Mouse (Mus musculus) mature B cell (primary cell): ENCODE measurements around the gene Gfod1.

ENCODE experiments used
- in situ Hi-C: fragments of 300-500 bp; cut with MboI; formaldehyde crosslinking; loops from 2 replicates; pipeline ENCODE4 v1.14.3; 2019

The Gfod1 gene

DNA sequence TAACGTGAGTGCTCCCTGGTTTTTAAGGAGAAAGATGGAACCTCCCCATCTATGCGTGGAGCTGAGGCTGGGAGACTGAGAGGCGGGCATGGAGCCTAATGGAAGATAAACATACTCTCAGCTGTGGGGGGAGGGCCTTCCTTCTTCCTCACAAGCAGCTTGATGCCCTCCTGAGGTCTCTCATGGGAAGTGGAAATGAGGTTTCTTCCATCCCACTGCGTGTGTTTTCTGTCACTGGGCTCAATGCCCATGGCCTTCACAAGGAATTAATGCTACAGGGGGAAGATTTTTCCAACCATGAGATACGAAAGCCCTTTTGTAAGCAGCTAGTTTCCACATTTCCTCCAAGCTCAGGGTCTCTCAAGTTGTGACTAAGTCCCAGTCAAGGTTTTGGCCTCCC lies 100.3 kb downstream of the Gfod1 start:
- in situ Hi-C loops: no loop called here

DNA sequence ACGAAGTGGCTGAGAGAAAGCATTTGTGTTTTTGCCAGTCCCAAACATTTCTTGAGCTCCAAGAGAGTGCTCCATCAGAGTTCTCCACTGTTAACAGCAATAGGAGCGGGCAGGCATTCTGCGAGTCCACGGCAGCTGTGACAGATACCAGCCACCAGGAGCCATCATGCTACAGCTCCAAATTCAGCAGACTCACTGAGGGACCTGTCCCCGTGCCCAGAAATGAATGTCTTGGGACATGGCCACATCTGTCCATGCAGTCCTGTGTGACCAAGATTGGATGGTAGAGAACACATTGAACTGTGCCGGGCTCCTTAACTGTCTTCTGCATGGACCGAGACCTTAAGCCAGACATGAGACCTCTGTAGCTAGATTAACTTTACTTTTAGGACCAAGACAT lies 100.7 kb downstream of the Gfod1 start:
- in situ Hi-C loops: no loop called here

DNA sequence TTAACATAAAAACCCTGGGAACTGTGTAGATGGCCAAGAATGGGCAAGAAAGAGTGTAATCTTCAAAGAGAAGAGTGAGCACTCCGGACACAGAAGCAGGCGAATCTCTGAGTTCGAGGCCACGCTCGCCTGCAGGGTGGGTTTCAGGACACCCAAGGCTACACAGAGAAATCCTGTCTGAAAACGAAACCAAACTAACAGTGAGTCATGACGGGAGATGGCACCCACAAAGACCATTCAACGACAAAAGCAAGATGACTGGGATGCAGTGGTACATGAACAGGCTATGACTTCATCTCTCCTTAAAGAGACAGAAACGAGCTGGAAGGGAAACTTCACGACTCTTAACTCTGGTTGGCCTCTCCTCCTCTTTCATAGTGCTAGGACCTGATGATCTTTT lies 101.6 kb downstream of the Gfod1 start:
- in situ Hi-C loops: no loop called here

DNA sequence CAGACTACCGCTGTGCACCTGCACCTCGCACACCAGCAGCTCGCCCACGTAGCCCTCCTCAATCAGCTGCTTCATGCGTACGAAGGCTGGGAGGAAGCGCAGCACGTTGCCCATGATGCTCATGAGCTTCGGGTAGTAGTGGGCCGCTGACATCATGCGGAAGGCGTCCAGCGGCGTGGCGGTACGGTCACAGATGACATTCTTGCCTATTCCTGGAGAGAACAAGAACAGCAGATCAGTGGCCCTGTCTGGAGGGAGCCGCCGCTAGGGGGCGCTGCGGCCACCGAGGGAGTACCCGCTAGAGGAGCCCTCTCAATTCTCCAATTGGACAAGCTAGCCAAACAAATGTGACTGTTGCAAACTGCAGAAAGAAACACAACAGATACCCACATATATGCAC lies 102.9 kb downstream of the Gfod1 start:
- in situ Hi-C loops: no loop called here

DNA sequence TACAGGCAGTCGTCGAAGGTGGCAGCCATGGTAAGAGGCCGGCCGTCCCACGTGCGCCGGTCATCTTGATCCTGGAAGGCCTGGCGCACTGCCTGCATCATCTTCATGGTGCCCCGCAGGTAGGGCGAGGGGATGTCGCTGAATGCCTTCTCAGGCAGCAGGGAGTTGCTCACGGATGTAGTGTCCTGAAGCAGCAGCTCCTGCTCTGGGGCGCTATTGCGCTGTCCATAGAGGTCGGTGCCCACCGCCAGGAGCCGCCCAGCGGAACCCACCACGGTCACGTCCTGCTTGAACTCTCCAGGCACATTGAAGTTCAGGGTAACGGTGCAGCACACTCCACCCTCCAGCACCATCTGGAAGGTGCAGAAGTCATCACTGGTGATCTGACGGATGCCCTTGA lies 103.5 kb downstream of the Gfod1 start:
- in situ Hi-C loops: no loop called here

DNA sequence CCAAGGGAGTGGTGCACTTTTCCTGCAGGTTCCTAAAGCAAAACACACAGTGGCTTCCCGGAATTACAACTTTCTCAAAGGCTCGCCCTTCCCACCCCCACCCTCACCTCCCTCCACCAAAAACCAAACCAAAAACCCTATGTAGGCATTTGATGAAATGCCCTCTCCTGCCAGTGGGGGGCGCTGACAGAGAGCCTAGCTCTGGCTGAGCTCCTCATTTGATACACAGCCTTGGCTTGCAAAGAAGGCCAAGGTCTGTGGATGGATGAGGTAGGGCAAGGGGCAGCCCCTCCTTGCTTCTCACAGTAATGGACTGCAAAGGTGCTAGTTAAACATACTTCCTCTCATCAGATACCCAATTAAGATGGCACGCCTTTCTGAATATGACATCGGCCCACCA lies 104.2 kb downstream of the Gfod1 start:
- in situ Hi-C loops: no loop called here

DNA sequence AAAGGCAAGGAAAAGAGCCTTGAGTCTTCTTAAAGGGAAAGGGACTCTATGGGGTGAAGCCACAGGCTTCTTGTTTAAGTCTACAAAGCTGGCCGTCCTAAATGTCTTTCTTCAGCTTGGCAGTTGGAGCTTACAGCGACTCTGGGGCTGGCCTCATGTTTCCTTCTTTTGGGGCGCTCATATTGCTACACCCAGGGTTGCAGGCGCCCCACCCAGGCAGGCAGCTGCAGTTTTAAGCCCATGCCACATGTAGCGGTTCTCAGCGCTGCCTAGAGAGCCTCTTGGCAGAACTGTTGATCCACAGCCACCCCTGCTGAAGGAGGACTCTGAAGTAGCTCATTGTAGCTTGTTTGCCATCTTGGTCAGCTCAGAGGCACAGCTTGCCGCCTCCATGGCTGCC lies 104.7 kb downstream of the Gfod1 start:
- in situ Hi-C loops: no loop called here

DNA sequence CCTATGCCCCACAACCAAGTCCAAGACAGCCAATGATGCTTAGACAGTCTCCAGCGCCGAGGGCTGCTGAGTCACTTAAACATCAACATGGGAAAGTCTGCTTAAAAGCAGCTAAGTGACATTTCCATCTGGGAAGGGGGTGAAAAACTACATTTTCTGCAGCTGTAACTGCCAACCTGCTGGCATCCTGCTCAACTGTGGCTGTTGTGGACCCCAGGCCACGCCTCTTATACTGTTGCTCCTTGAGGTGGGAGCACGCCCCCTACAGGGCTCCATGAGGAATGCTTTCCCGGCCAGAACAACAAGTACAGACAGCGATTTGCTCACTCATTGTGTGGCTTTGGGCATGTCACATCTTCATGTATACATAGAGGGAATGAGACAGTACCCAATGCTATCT lies 106.8 kb downstream of the Gfod1 start:
- in situ Hi-C loops: no loop called here

DNA sequence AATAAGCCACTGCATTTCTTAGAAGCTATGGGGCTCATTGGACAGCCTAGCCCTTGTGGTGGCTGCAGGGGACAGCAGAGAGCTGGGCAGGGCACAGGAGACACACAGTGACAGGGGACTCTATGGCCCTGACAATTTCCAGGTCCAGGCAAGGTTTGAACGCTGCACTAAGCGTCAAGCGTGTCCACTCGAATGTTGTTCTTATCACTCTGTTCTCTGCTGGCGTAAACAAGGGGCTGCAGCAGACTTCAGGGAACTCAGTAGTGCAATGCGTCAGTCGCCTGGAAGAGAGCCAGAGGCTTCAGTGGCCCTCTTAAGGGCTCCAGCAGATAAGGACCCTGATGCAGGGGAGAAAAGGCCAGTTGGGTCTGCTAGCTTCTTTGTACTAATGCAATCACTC lies 108.0 kb downstream of the Gfod1 start:
- in situ Hi-C loops: no loop called here

DNA sequence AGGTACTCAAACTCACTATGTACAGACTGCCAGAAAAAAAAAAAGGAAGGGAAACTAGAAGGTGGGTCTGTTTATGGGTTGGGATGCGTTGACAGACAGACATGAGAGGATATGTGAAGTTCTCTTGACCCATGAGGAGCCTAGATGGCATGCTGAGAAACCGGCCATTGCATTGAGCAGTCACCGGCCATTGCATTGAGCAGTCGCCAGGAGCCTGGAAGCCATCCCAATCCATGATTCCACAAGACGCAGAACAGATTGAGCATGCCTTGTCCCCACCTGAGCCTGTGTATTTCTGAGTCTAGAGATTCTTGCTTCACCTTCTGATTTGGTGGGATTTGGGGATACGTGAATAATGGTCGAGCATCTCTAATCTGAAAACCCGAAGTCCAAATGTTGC lies 110.0 kb downstream of the Gfod1 start:
- in situ Hi-C loops: loop anchor here (5.0 kb wide), 1 partner anchor 128 kb away; no protein-coding TSS in a partner anchor

DNA sequence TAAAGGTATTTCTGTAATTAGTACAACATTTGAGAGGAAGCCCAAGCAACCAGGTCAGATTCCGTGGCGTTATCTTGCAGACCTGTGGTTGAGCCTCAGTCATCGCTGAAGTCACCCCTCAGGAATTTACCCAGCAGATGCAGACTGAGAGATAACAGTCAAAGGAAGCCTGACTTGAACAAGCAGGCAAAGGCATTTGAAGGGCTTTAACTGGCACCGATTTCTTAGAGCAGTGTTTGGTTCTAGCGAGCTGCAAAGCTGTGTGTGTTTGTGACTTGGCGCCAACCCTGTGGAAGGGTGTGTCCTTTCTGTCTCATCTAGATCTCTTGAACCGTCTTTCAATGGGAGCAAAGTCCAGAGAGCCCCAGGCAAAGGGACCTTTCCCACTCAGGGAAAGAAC lies 110.7 kb downstream of the Gfod1 start:
- in situ Hi-C loops: loop anchor here (5.0 kb wide), 1 partner anchor 129 kb away; no protein-coding TSS in a partner anchor

DNA sequence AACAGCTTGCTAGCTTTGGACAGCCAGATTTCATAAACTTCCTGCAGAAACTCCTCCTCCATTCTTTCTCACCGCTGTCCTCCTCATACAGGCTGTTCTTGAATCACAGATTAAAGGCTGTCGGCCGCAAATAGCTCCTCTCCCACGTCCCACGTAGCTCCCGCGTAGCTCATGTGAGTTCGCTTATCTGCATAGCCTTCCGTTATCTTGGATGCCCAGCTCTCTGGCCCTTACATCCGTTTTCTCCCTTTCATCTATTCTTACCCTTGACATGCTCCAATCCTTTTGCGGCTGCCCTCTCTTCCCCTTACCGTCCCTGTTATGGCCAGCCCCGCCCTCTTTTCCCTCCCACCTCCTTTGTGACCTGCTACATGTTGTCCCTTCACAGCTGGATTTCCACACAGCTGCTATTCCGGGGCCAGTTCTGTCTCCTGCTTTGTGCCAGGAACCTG lies 112.2 kb downstream of the Gfod1 start:
- in situ Hi-C loops: loop anchor here (5.0 kb wide), 1 partner anchor 131 kb away; no protein-coding TSS in a partner anchor

DNA sequence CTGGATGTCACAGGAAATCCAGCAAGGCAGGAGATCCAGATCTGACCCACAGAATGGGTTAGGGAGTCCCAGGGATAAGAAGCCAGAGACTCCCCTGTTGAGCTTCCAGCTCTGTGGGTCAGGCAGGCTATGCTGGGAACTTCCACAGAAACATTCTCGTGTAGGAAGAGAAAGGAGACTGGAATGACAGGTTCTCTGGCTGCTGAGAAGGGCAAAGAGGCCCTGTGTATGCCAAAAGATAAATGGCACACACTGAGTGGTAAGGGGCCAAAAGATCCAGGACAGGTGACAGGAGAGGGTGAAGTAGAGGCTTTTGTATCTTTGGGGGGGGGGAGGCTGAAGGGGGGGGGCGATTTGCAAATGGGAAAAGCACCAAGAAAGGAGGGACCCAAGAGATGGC lies 112.7 kb downstream of the Gfod1 start:
- in situ Hi-C loops: loop anchor here (5.0 kb wide), 1 partner anchor 131 kb away; no protein-coding TSS in a partner anchor

DNA sequence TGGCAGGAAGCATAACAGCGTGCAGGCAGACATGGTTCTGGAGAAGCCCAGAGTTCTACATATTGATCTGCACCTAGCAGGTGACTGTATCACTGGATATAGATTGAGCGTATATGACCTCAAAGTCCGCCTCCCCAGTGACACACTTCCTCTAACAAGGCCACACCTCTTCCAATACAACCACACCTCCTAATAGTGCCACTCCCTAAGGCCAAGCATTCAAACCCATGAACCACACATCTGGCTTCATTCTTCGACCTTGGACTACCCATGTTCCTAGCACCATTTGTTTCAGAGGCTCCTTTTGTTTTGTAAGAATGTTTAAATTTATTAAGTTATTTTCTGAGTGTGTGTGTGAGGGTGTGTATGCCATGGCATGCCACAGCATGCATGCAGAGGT lies 116.2 kb downstream of the Gfod1 start:
- in situ Hi-C loops: no loop called here

DNA sequence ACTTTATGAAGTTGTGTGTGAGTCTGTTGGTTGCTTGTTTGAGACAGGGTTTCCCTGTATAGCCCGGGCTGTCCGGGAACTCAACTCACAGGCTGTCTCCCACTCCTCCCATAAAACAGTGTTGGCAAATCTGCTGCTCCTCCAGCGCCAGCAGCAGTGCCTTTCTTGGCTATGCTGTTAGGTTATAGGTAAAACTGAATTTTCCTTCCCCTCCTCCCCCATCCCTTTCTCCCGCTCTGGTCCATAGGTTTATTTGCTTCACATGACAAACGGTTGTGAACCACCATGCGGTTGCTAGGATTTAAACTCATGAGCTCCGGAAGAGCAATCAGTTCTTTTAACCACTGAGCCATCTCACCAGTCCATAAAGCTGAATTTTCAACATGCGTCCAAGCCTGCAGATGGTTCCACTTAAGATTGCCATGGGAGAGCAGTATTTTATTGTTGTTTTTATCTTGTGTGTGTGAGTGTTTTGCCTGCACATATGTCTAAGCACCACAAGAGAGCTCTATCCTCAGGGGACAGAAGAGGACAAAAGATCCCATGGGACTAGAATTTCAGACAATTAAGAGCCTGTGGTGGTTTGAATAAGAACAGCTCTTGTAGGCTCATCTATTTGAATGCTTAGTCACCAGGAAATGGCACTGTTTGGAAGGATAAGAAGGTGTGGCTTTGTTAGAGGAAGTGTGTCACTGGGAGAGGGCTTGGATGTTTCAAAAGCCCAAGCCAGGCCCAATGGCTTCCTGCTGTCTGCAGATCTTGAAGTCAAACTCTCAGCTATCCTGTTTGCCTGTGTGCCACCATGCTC lies 120.5 kb downstream of the Gfod1 start:
- in situ Hi-C loops: no loop called here

DNA sequence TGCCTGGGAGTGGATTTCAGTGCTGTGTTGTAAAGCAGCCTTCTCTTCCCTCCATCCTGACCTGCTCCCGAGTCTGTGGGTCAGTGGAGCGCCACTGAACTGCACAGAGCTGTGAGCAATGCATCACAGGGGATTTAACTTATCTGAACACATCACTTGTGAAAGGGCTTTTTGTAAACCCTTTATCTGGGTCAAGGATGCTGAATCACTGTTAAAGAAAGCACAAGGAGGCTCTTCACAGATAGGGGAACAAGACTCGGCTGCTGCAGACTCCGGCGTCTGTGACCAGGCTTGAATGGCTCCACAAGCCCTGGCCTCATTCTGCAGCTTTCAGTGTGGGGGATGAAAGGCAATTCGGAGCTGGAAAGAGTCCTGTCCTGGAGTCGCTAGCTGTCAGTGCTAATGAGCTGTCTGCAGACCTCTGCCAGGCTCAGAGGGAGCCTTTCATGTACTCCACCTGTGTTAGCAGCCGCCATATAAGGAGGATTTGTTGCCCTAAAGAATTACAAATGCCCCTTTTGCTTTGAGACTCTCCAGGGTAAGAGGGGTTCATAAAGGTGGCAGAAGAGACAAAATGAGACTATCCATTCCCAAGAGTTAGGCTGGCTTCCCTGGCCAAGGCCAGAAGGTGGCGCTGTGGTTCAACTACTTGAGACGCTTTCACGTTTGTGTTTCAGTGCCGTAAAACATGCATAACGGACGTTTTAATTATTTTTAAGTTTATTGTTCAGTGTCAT lies 121.3 kb downstream of the Gfod1 start:
- in situ Hi-C loops: no loop called here

DNA sequence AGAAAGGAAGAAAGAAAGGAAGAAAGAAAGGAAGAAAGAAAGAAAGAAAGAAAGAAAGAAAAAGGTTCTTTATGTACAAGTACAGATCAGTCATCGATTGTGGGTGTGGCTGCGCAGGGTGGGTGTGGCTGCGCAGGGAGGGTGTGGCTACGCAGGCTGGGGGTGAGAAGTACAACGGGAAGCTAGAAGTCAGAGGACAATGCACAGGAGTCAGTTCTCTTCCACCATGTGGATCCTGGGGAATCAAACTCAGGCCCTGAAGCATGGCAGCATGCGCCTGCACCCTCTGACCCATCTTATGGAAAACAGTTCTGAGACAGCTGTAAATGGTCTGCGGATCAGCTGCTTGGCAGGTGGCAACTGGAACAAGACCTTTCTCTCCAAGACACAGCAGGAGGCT lies 122.9 kb downstream of the Gfod1 start:
- in situ Hi-C loops: no loop called here

DNA sequence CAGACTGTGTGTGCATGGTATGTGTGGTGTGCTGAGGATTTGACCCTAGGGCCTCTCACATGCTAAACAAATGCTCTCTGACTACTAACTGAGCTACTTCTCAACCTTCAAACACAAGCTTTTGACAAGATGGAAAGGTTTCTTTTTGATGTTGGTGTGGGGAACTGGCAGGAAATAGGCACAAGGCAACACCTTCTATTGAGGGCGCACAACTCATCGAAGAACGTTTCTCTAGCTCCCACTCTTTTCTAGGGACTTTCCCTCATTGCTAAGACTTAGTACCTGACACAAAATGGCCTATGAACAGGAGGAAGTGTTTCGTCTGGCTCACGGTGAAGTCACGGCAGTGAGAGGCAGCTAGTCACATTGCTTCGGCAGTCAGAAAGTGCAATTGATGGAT lies 126.7 kb downstream of the Gfod1 start:
- in situ Hi-C loops: no loop called here

DNA sequence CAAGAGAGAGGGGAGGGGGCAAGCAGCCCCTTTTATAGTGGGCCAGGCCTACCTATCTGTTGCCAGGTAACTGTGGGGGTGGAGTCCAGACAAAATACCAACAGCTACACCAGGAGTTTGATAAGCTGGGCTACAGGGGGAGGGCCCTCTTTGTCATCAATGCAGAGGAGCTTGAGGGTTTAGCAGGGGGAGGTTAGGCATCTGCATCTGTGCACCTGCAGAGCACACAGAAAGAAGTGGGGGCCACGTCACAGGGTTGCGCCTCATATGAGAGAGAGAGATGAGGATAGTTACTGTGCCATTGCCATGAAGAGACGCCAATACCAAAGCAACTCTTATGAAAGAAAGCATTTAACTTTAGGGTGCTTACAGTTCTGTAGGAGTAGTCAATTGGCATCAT lies 127.3 kb downstream of the Gfod1 start:
- in situ Hi-C loops: no loop called here

DNA sequence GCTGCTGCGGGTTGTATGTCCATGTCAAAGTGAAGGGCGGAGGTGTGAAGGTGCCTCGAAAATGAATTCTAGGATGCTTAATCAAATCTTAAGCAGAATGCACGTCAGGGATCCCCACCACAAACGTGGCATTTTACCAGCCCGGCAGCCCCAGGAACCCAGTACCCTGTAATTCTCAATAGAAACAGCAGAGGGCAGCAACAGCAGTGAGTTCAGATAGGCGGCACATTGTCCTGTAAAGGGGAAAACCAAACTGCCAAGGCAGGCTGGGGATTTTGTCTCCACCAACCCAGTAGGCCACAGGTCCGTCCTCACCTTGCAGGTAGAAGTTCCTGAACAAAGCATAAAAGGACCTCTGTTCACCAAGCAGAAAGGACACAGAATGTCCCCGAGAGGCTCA lies 130.7 kb downstream of the Gfod1 start:
- in situ Hi-C loops: no loop called here

DNA sequence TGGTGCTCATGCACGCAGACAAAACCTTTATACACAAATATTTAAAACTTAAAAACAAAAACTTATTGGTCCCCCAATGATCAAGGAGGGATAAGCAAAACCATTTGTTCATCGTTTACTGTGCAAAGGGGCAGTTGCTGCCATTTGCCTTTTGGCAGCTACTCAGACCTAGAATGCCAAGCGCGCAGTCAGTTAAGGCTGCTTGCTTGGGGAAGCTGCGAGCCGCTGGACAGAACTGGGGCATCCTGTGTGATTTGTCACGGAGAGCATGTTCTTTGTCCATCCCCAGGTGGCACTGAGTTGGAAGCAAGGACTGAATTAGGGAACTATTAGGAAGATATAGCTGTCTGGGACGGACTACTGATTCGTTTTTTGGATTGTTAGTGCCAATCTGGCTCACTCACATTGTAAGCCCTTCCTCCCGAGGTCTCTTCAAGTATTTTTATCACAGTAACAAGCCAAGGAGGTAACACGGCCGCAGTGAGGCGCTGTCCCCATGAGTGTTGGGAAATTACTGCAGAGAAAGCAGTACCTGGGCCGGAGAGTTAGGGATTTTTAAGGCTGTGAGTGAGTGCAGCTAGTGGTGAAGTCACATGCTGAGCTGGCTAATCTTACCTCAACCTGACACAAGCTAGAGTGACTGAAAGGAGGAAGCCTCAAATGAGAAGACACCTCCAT lies 131.8 kb downstream of the Gfod1 start:
- in situ Hi-C loops: no loop called here

DNA sequence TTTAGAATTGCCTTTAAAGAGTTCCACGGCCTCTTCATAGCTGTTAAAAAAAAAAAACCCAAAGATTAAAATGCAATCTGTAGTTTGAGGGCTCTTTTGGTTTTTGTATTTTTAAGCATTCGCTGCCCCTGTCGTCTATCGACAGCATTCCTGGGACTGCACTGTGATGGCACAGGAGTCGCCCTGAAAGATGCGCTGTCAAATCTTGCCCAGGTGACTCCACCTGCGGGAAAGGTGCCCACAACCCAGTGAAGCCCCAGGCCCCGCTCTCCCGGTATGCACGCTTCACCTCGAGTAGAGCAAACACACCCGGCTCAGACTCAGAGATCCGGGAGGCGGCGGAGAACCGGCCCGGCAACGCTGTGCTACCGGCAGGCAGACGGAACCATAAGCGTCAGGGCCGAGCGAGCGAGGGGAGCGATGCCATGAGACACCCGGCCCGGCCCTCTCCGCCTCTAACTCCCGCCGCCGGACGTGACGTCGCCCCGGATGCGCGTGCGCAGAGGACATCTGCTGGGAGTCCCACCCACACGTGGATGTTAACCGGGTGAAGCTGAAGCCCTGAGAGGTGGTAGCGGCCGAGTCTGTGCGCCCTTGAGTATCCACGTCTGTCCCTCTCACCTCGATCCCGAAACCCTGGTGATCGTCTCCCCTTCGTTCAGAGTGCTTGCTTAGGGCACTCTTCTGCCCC lies 132.8 kb downstream of the Gfod1 start, which contains the start of gene Tbc1d7:
Gene Tbc1d7, minus strand, starts transcription at position 482 of the 691 bp plus-strand sequence.
- in situ Hi-C loops: no loop called here
